Comparison of ENCODE assay signal across 8 mouse cellular contexts in genomic region chr5:127243611-127244010, GRCm38 (mm10). TPM values are rescaled to one million over a fixed set of nuclear protein-coding genes. Genes with fewer than 3 reads are reported as not detected.
A peak's percentile ranks its signal among the peaks of the same experiment; 100 is the strongest.
DNase-seq lines count a peak whose midpoint lies in the region; ATAC-seq and TF ChIP-seq lines count a peak whose summit lies in the region.

No protein-coding gene starts in this region.

- peaks cover 62% of the 10 kb centered on the region for H3K27me3 ChIP-seq in kidney, embryonic 16.5 days (ENCODE audit: insufficient read depth, low read length)
- peaks cover 5% of the 10 kb centered on the region; the same call in 1 of the 2 replicates for H3K27me3 ChIP-seq in kidney, adult 2 months (replicated peaks; ENCODE audit: control insufficient read depth, insufficient read depth, low read length)
- H3K27me3 ChIP-seq in forebrain, embryonic 16.5 days (replicated peaks; ENCODE audit: control insufficient read depth, insufficient read depth, low read length) = peaks cover 39% of the 10 kb centered on the region
- H3K27me3 ChIP-seq in midbrain, embryonic 15.5 days (replicated peaks) = peaks cover 34% of the 10 kb centered on the region

- TF ChIP-seq POLR2A in kidney, adult 2 months (IDR thresholded peaks at IDR 0.05; ENCODE audit: low read depth, low read length) = no peak

- DNase-seq in kidney, adult 2 months = no peak
- DNase-seq in cerebellum, postnatal 14 days = peak; percentile 33 to 56
- no peak for DNase-seq in urinary bladder, adult 2 months (ENCODE audit: low spot score)
- no peak for DNase-seq in frontal cortex, postnatal 10 days (ENCODE audit: low spot score in 2 of 2)
- no peak for DNase-seq in urinary bladder, postnatal 4 days (ENCODE audit: low spot score in 2 of 2)

- no peaks in the 10 kb centered on the region for H3K36me3 ChIP-seq in kidney, embryonic 16.5 days (ENCODE audit: insufficient read depth, low read length)
- H3K36me3 ChIP-seq in kidney, adult 2 months (ENCODE audit: control insufficient read depth, insufficient read depth, low read length) = no peaks in the 10 kb centered on the region
- H3K36me3 ChIP-seq in forebrain, embryonic 16.5 days (ENCODE audit: control insufficient read depth, insufficient read depth) = no peaks in the 10 kb centered on the region
- no peaks in the 10 kb centered on the region for H3K36me3 ChIP-seq in midbrain, embryonic 15.5 days (replicated peaks)

- TF ChIP-seq CTCF in kidney, adult 2 months (conservative IDR thresholded peaks at IDR 0.05; ENCODE audit: insufficient read depth, insufficient read length, low read depth, low read length) = no peak

- peak overlapping the region; percentile 87 for H3K4me2 ChIP-seq in kidney, embryonic 16.5 days (replicated peaks; ENCODE audit: low read depth, low read length)
- peak overlapping the region; percentile 90 for H3K4me2 ChIP-seq in forebrain, embryonic 16.5 days (ENCODE audit: low read length)
- H3K4me2 ChIP-seq in midbrain, embryonic 15.5 days = peak overlapping the region; percentile 76

- H3K27ac ChIP-seq in kidney, embryonic 16.5 days (ENCODE audit: low read length) = no peak overlapping the region
- no peak overlapping the region for H3K27ac ChIP-seq in kidney, adult 2 months (ENCODE audit: insufficient read depth, low read depth, low read length)
- H3K27ac ChIP-seq in forebrain, embryonic 16.5 days (ENCODE audit: low read length) = no peak overlapping the region
- no peak overlapping the region for H3K27ac ChIP-seq in midbrain, embryonic 15.5 days

- no peak overlapping the region for H3K9ac ChIP-seq in kidney, embryonic 16.5 days (replicated peaks; ENCODE audit: low read length)
- H3K9ac ChIP-seq in forebrain, embryonic 16.5 days (replicated peaks; ENCODE audit: low read depth, low read length) = peak overlapping the region; percentile 46
- H3K9ac ChIP-seq in midbrain, embryonic 15.5 days = peak overlapping the region; percentile 51

- ATAC-seq in kidney, embryonic 16.5 days (ENCODE audit: low FRiP score, low TSS enrichment) = no peak
- no peak for ATAC-seq in forebrain, embryonic 16.5 days
- ATAC-seq in midbrain, embryonic 15.5 days (replicated peaks) = no peak

- H3K9me3 ChIP-seq in kidney, embryonic 16.5 days (ENCODE audit: low read length) = no peaks in the 10 kb centered on the region; the same call in 1 of the 2 replicates
- no peaks in the 10 kb centered on the region for H3K9me3 ChIP-seq in forebrain, embryonic 16.5 days (ENCODE audit: control insufficient read depth, low read length)
- H3K9me3 ChIP-seq in midbrain, embryonic 15.5 days = no peaks in the 10 kb centered on the region

- peaks cover 15% of the 10 kb centered on the region for H3K4me1 ChIP-seq in kidney, embryonic 16.5 days (ENCODE audit: insufficient read depth, low read length)
- H3K4me1 ChIP-seq in kidney, adult 2 months (ENCODE audit: control insufficient read depth, insufficient read depth, low read length) = no peaks in the 10 kb centered on the region
- peaks cover 27% of the 10 kb centered on the region for H3K4me1 ChIP-seq in forebrain, embryonic 16.5 days (replicated peaks; ENCODE audit: control insufficient read depth, insufficient read depth, low read length)
- H3K4me1 ChIP-seq in midbrain, embryonic 15.5 days = peaks cover 34% of the 10 kb centered on the region

- peak overlapping the region; percentile 62 for H3K4me3 ChIP-seq in kidney, embryonic 16.5 days (ENCODE audit: low read length)
- H3K4me3 ChIP-seq in kidney, adult 2 months (ENCODE audit: insufficient read depth, low read depth, low read length) = no peak overlapping the region
- peak overlapping the region; percentile 69 for H3K4me3 ChIP-seq in forebrain, embryonic 16.5 days (replicated peaks; ENCODE audit: low read length)
- peak overlapping the region; percentile 59 for H3K4me3 ChIP-seq in midbrain, embryonic 15.5 days

- 8% methylated on average over 13 of the region's 13 CpGs for WGBS in kidney, embryonic 16.5 days
- WGBS in kidney, adult 2 months = 10% methylated on average over 13 of the region's 13 CpGs
- WGBS in forebrain, embryonic 16.5 days = 7% methylated on average over 13 of the region's 13 CpGs
- WGBS in midbrain, embryonic 15.5 days = 9% methylated on average over 13 of the region's 13 CpGs

RNA-seq across cellular contexts. Expression of gene Tmem132c, which starts 2.0 kb away (rescaled TPM):
- 1.3 and 1.5 TPM in 2 replicates for polyA plus RNA-seq in kidney, embryonic 16.5 days (2015; fragmentation: Nextera tagmentation; extraction: Ambion mirVana)
- polyA plus RNA-seq in kidney, adult 2 months (2012; rRNA removed) = 0.17 and 0.37 TPM in 2 replicates
- polyA plus RNA-seq in forebrain, embryonic 16.5 days (2015; fragmentation: Nextera tagmentation; extraction: Ambion mirVana) = 4.8 and 5.9 TPM in 2 replicates
- 11.5 and 13.3 TPM in 2 replicates for polyA plus RNA-seq in midbrain, embryonic 15.5 days (2015; fragmentation: Nextera tagmentation; extraction: Ambion mirVana)
- polyA plus RNA-seq in urinary bladder, adult 2 months (2012; rRNA removed) = 0.81 and 0.96 TPM in 2 replicates

Comparison
In these comparisons a context has a peak if more than half of its experiments do, and no peak if none do; other contexts are left out.
1. DNase-seq: peak in cerebellum, postnatal 14 days (2 of 2); none in kidney, adult 2 months (single experiment), urinary bladder, adult 2 months (single experiment), frontal cortex, postnatal 10 days (0 of 2) and urinary bladder, postnatal 4 days (0 of 2).
2. Peak in every context shown above with its lines, with median percentiles within 50 percentile points of each other: H3K4me2 ChIP-seq.